Mouse (Mus musculus): ENCODE measurements around the gene Slc10a3. TPM values are rescaled to one million over a fixed set of nuclear protein-coding genes. Genes with fewer than 3 reads are reported as not detected.

Slc10a3 gene
- polyA plus RNA-seq, 1 experiment from 2014 or later, result 18.1 TPM

Other genes starting within 250 kb of the Slc10a3 start
- not detected in 2 replicates for gene Opn1mw, start 245.9 kb downstream of the Slc10a3 start, polyA plus RNA-seq (2014; fragmentation: Nextera tagmentation; extraction: Ambion mirVana)
- gene Mecp2, start 238.0 kb downstream of the Slc10a3 start, polyA plus RNA-seq (2014; fragmentation: Nextera tagmentation; extraction: Ambion mirVana), result 12.9 and 13.4 TPM in 2 replicates
- gene Tex28, start 205.5 kb downstream of the Slc10a3 start, polyA plus RNA-seq (2014; fragmentation: Nextera tagmentation; extraction: Ambion mirVana), result not detected in 2 replicates
- gene Tktl1, start 196.1 kb downstream of the Slc10a3 start, polyA plus RNA-seq (2014; fragmentation: Nextera tagmentation; extraction: Ambion mirVana), result not detected in 2 replicates
- gene Flna, start 123.5 kb downstream of the Slc10a3 start, polyA plus RNA-seq (2014; fragmentation: Nextera tagmentation; extraction: Ambion mirVana), result 515 and 563 TPM in 2 replicates
- 33.3 and 37.3 TPM in 2 replicates for gene Emd, start 118.7 kb downstream of the Slc10a3 start, polyA plus RNA-seq (2014; fragmentation: Nextera tagmentation; extraction: Ambion mirVana)
- gene Rpl10, start 102.5 kb downstream of the Slc10a3 start, polyA plus RNA-seq (2014; fragmentation: Nextera tagmentation; extraction: Ambion mirVana), result 893 and 924 TPM in 2 replicates
- 64.6 and 67.5 TPM in 2 replicates for gene Taz, start 91.4 kb downstream of the Slc10a3 start, polyA plus RNA-seq (2014; fragmentation: Nextera tagmentation; extraction: Ambion mirVana)
- gene Dnase1l1, start 91.0 kb downstream of the Slc10a3 start, polyA plus RNA-seq (2014; fragmentation: Nextera tagmentation; extraction: Ambion mirVana), result 17.3 and 18.7 TPM in 2 replicates
- gene Atp6ap1, start 76.3 kb downstream of the Slc10a3 start, polyA plus RNA-seq (2014; fragmentation: Nextera tagmentation; extraction: Ambion mirVana), result 89.7 and 111 TPM in 2 replicates
- 182 and 193 TPM in 2 replicates for gene Gdi1, start 68.4 kb downstream of the Slc10a3 start, polyA plus RNA-seq (2014; fragmentation: Nextera tagmentation; extraction: Ambion mirVana)
- gene Fam50a, start 60.3 kb downstream of the Slc10a3 start, polyA plus RNA-seq (2014; fragmentation: Nextera tagmentation; extraction: Ambion mirVana), result 54.9 and 56.6 TPM in 2 replicates
- 16.7 and 17.4 TPM in 2 replicates for gene Plxna3, start 44.3 kb downstream of the Slc10a3 start, polyA plus RNA-seq (2014; fragmentation: Nextera tagmentation; extraction: Ambion mirVana)
- 112 and 116 TPM in 2 replicates for gene Lage3, start 19.7 kb downstream of the Slc10a3 start, polyA plus RNA-seq (2014; fragmentation: Nextera tagmentation; extraction: Ambion mirVana)
- 73.7 and 77.5 TPM in 2 replicates for gene Ubl4a, start 131 bp downstream of the Slc10a3 start, polyA plus RNA-seq (2014; fragmentation: Nextera tagmentation; extraction: Ambion mirVana)
- gene Fam3a, start 19.9 kb upstream of the Slc10a3 start, polyA plus RNA-seq (2014; fragmentation: Nextera tagmentation; extraction: Ambion mirVana), result 40.0 and 42.0 TPM in 2 replicates
- 19.8 and 21.5 TPM in 2 replicates for gene Ikbkg, start 19.9 kb upstream of the Slc10a3 start, polyA plus RNA-seq (2014; fragmentation: Nextera tagmentation; extraction: Ambion mirVana)
- 78.4 and 79.1 TPM in 2 replicates for gene G6pdx, start 55.8 kb upstream of the Slc10a3 start, polyA plus RNA-seq (2014; fragmentation: Nextera tagmentation; extraction: Ambion mirVana)
- gene Gm6880, start 108.0 kb upstream of the Slc10a3 start, polyA plus RNA-seq (2014; fragmentation: Nextera tagmentation; extraction: Ambion mirVana), result not detected in 2 replicates
- not detected in 2 replicates for gene Olfr1326-ps1, start 201.5 kb upstream of the Slc10a3 start, polyA plus RNA-seq (2014; fragmentation: Nextera tagmentation; extraction: Ambion mirVana)
- gene Olfr1325, start 219.3 kb upstream of the Slc10a3 start, polyA plus RNA-seq (2014; fragmentation: Nextera tagmentation; extraction: Ambion mirVana), result not detected in 2 replicates